Mouse (Mus musculus): ENCODE results near the gene Cacna2d3. TPM values are rescaled to one million over a fixed set of nuclear protein-coding genes. Genes with fewer than 3 reads are reported as not detected.

The Cacna2d3 gene
- polyA plus RNA-seq, 1 experiment from 2014 or later: 1.1 TPM

DNA sequence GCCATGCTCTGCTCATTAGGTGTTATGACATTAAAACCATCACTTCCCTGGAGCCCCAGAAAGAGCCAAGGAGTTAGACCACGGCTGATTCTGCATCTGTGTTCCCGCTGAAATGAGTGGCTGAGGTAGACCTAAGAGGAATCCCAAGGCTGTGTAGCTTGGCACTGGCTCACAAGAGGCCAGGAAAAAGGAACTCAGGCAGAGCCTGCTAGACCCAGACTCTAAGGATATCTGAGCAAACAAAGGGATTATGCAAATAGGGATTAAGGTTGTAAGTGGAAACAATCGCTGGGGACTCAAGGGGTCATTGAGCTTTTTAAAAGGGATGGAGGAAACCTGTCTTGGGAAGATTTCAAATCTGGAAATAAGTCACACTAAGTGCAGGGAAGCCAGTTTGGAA lies 766.5 kb downstream of the Cacna2d3 start:
- Histone ChIP-seq H3K27ac (no peak overlapping the region), H3K9me3 (no peaks in the 10 kb centered on the region), H3K4me1 (peaks cover 26% of the 10 kb centered on the region), H3K4me3 (no peak overlapping the region), H3K27me3 (ENCODE audit: insufficient read depth, poor library complexity, severe bottlenecking) (peaks cover 12% of the 10 kb centered on the region; the same call in 1 of the 2 replicates), H3K36me3 (no peaks in the 10 kb centered on the region)
- 5% methylated on average over 3 of the region's 3 CpGs for WGBS
- no peak for DNase-seq (ENCODE audit: low spot score)

DNA sequence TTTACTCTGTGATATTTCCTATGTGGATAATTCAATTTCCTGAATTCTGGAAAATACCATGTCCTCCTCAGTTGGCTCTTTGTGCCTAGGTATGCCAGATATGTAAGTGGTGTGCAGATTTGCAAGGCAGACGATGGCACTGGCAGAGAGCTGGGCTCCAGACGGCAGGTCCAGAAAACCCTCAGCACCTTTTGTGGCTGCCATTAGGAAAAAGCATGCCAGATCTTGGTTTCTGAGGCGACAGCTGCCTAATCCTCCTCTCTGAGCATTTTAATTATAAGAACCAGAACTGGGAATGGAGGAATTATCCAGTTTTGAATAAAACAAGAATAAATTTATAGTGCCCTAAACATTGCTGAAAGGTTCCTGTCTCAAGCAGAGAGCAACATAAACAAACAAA lies 767.1 kb downstream of the Cacna2d3 start:
- Histone ChIP-seq H3K27me3 (ENCODE audit: insufficient read depth, poor library complexity, severe bottlenecking) (peaks cover 12% of the 10 kb centered on the region; the same call in 1 of the 2 replicates), H3K36me3 (no peaks in the 10 kb centered on the region), H3K9me3 (no peaks in the 10 kb centered on the region), H3K4me1 (peaks cover 26% of the 10 kb centered on the region), H3K27ac (no peak overlapping the region), H3K4me3 (no peak overlapping the region)
- 40% methylated on average over 3 of the region's 3 CpGs for WGBS
- DNase-seq (ENCODE audit: low spot score): no peak

DNA sequence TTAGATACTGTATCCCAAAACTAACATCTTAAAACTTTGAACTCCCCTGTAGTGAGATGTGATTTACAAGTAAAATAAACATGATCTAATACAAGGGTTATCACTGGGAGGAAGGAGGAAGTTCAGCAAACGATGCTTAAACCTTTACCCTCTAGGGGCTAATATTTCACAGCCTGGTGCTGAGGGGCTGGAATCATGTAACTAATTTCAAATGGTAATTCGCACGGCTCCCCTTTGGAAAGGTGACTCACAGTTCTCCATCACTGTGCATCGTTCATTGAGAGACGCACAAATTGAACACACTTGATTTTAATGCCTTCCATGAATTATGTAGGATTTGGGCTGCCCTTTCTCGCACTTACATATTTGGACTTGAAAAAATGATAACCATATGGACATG lies 767.6 kb downstream of the Cacna2d3 start:
- 63% methylated on average over 6 of the region's 6 CpGs for WGBS
- Histone ChIP-seq H3K27me3 (ENCODE audit: insufficient read depth, poor library complexity, severe bottlenecking) (peaks cover 12% of the 10 kb centered on the region; the same call in 1 of the 2 replicates), H3K27ac (no peak overlapping the region), H3K9me3 (no peaks in the 10 kb centered on the region), H3K4me3 (no peak overlapping the region), H3K36me3 (no peaks in the 10 kb centered on the region), H3K4me1 (peaks cover 25% of the 10 kb centered on the region)
- DNase-seq (ENCODE audit: low spot score): no peak

DNA sequence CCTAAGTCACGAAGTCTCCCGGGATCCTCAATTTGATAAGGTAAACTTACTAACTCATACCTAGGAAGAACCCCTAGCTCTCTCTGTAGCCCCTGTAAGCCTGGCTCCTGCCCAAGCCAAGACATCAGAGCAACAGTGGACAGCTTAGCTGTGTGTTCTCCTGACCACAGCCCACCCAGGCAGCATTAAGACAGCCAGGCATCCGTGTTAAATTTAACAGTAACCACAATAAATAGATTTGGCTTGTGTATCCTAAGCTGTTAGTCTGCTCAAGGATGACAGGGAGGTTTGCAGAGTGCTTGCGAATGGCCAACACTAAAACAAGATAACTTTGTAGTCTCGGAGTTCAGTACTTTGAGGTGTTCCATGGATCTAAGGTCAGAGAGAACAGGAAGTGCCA lies 768.3 kb downstream of the Cacna2d3 start:
- no peak for DNase-seq (ENCODE audit: low spot score)
- Histone ChIP-seq H3K4me3 (no peak overlapping the region), H3K27me3 (ENCODE audit: insufficient read depth, poor library complexity, severe bottlenecking) (peaks cover 12% of the 10 kb centered on the region; the same call in 1 of the 2 replicates), H3K27ac (no peak overlapping the region), H3K36me3 (no peaks in the 10 kb centered on the region), H3K9me3 (no peaks in the 10 kb centered on the region), H3K4me1 (peaks cover 18% of the 10 kb centered on the region)
- WGBS: 21% methylated on average over 5 of the region's 5 CpGs

DNA sequence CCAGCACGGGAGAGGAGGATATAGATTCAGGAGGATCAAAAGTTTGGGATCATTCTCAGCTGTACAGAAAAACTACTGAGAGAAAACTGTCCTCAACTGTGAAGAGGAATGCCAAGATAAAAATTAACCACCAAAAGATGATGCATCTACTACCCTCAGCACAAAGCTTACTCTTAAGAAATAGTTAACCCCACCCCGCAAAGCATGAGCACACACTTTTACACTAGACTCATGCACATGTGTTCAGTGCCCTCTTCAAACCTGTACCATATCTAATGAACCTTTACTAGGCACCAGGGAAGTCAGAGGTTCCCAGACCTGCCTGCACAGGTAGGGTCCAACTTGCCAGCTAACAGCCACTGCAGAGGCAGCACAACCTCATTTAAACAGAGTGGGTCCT lies 771.2 kb downstream of the Cacna2d3 start:
- Histone ChIP-seq H3K4me3 (no peak overlapping the region), H3K36me3 (no peaks in the 10 kb centered on the region), H3K9me3 (no peaks in the 10 kb centered on the region), H3K27me3 (ENCODE audit: insufficient read depth, poor library complexity, severe bottlenecking) (no peaks in the 10 kb centered on the region), H3K4me1 (peaks cover 14% of the 10 kb centered on the region; the same call in 1 of the 2 replicates), H3K27ac (no peak overlapping the region)
- DNase-seq (ENCODE audit: low spot score): no peak
- WGBS: 85% methylated on average over 2 of the region's 2 CpGs

DNA sequence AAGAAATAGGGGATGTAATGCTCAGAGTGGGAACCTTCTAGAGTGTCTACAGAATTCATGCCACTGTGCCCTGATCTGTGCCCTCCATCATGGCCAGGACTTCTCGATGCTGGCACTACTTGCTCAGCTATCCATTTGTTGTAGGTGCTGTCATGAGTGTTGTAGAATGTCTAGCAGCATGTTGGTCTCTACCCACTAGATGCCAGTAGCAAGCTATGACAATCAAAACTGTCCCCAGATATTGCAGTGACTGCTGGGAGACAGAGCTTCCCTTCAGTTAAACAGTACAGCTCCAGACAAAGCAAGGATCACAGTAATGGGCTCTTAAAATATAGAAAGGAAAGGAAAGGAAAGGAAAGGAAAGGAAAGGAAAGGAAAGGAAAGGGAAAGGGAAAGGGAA lies 771.9 kb downstream of the Cacna2d3 start:
- H3K4me3 ChIP-seq: no peak overlapping the region
- H3K36me3 ChIP-seq: no peaks in the 10 kb centered on the region
- peaks cover 14% of the 10 kb centered on the region; the same call in 1 of the 2 replicates for H3K4me1 ChIP-seq
- no peaks in the 10 kb centered on the region for H3K27me3 ChIP-seq (ENCODE audit: insufficient read depth, poor library complexity, severe bottlenecking)
- DNase-seq (ENCODE audit: low spot score): no peak
- H3K27ac ChIP-seq: no peak overlapping the region
- no peaks in the 10 kb centered on the region for H3K9me3 ChIP-seq
- WGBS: 77% methylated on average over 1 of the region's 1 CpGs

DNA sequence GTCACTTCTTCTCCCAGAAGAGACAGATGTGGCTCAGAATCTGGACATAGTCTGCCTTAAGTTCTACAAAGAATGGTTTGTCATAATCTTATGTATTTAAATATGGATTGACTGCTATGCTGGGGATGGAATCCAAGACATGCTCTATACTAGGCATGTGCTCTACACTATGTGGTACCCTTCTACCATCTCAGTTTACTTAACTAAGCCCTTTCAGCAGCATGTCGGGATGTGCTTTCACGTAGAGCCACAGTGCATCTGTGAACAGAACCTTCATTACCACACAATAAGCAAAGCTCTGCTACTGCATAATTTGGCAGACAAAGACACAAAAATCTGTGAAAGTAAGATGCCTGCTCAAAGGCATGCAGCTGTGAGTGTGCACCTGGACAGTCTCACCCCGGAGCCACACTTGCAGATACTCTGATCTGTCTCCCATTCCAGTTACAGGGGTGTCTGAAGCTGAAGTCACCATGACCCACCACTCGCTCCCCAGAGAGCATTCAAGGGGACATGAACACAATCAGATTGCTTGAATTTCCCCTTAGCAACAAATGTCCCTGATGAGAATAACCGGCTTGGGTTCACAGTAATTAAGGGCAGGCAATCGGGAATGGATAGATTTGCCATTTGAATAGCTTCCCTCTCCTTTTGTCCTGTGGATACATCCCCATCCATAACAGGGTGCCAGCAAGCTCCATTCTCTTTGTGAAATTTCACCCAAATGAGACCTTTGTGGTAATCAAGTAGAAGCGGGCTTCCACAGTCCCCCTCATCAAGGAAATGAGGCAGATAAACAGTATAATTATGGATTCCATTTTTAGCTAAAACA lies 773.4 kb downstream of the Cacna2d3 start:
- WGBS: 77% methylated on average over 7 of the region's 7 CpGs
- no peaks in the 10 kb centered on the region for H3K9me3 ChIP-seq
- peaks cover 6% of the 10 kb centered on the region; the same call in 1 of the 2 replicates for H3K4me1 ChIP-seq
- H3K27ac ChIP-seq: no peak overlapping the region
- no peak overlapping the region for H3K4me3 ChIP-seq
- H3K27me3 ChIP-seq (ENCODE audit: insufficient read depth, poor library complexity, severe bottlenecking): no peaks in the 10 kb centered on the region
- no peak for DNase-seq (ENCODE audit: low spot score)
- H3K36me3 ChIP-seq: no peaks in the 10 kb centered on the region

DNA sequence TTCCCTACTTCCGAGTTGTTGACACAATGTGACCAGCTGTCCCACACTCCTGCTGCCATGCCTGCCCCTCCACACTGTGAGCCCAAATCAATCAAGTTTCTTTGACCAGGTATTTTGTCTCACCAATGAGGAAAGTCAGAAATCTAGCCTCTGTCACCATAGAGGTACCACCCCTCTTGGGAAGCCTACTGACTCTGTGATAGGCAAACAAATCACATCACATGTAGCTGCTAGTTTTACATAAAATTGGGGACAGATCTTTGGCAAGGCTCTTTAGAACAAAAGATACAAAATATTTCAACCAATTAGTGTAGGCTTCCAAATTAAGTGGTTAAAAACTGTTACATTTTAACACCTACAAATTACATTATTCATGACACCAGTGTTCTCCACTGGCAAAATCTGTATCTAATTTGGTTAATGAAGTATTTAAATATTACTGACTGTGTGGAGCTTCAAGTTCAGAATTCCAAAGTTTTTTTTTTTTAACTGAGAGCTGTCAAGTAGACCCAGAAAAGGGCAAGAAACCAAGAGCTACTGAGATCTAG lies 788.8 kb downstream of the Cacna2d3 start:
- no peaks in the 10 kb centered on the region for H3K9me3 ChIP-seq
- H3K27ac ChIP-seq: no peak overlapping the region
- H3K27me3 ChIP-seq (ENCODE audit: insufficient read depth, poor library complexity, severe bottlenecking): no peaks in the 10 kb centered on the region; the same call in 1 of the 2 replicates
- H3K4me1 ChIP-seq: no peaks in the 10 kb centered on the region
- 63% methylated on average over 1 of the region's 1 CpGs for WGBS
- H3K4me3 ChIP-seq: no peak overlapping the region
- DNase-seq (ENCODE audit: low spot score): no peak
- no peaks in the 10 kb centered on the region for H3K36me3 ChIP-seq

DNA sequence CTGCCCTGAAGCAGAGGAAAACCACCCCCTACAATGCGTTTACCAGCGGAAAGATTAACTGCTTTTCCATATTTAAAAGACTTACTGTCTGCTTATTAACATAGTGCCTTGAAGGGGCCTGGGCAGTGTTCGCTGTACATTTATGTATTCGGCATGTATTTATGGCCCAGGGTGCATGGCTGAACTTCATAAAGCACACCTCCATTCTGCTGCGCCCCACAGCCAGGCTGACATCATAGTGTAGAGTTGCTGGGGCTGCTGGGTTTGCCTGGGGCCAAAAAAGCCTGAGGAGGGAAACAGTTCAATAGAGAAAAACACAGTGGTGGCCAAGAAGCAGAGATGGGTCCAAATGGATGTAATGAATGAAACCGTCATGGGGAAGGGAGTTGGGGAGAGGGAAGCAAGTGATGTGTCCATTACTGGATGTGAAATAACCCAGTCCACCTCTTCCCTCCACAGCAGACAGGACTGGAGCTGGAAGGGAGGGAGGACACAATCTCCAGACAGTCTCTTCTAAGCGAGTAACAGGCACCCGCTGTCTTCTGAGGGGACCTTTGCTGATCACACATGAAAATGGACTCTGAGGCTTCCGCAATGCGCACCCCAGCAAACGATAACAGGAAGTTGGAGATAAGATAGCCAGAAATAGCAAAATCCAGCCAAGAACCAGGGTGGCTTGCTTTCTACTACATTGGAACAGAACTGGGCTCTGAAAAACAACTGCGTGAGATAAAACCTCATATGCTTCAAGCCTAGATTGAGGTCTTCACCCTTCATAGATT lies 798.3 kb downstream of the Cacna2d3 start:
- no peak for DNase-seq (ENCODE audit: low spot score)
- 51% methylated on average over 12 of the region's 12 CpGs for WGBS
- Histone ChIP-seq H3K27ac (no peak overlapping the region), H3K9me3 (no peaks in the 10 kb centered on the region), H3K4me3 (no peak overlapping the region), H3K4me1 (peaks cover 10% of the 10 kb centered on the region), H3K36me3 (no peaks in the 10 kb centered on the region), H3K27me3 (ENCODE audit: insufficient read depth, poor library complexity, severe bottlenecking) (no peaks in the 10 kb centered on the region)

DNA sequence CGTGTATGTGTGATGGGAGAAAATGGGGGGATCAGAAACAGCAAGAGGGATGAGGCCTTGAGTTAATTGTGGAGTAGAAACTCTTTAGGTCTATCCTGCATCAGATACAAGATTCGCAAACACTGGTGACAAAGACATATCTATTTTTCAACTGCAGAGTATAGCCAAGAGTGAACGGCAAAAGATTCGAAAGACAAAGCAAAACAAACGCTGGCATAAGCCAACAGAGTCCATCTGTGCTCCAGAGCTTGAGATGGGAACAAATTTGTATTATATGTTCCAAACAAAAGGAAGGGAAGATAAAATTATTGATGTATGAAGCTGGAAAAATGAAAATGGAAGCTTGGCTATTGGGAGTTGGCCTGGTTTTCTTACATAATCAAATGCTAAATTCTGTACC lies 802.8 kb downstream of the Cacna2d3 start:
- Histone ChIP-seq H3K27ac (no peak overlapping the region), H3K36me3 (no peaks in the 10 kb centered on the region), H3K27me3 (ENCODE audit: insufficient read depth, poor library complexity, severe bottlenecking) (no peaks in the 10 kb centered on the region), H3K4me1 (peaks cover 9% of the 10 kb centered on the region), H3K9me3 (no peaks in the 10 kb centered on the region), H3K4me3 (no peak overlapping the region)
- 77% methylated on average over 5 of the region's 5 CpGs for WGBS
- DNase-seq (ENCODE audit: low spot score): no peak

DNA sequence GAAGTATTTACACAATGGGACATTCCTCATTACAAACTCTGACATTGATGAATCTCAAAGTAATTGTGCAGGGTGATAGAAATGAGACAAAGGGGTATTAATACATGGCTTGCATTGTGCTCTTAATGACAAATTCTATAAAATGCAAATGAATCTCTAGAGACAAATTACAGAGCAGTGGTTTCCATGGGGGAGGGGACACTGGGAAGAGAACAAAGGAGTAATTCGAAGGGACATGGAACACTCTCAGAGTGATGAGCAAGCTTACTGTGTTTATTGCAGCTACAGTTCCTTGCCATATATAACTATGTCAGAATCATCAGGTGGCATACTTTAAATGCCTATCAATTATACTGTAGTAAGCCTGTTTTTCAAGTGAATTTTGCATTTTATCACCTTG lies 806.7 kb downstream of the Cacna2d3 start:
- Histone ChIP-seq H3K27me3 (ENCODE audit: insufficient read depth, poor library complexity, severe bottlenecking) (no peaks in the 10 kb centered on the region), H3K36me3 (no peaks in the 10 kb centered on the region), H3K27ac (no peak overlapping the region), H3K4me3 (no peak overlapping the region), H3K4me1 (no peaks in the 10 kb centered on the region), H3K9me3 (no peaks in the 10 kb centered on the region)
- 69% methylated on average over 1 of the region's 1 CpGs for WGBS
- DNase-seq (ENCODE audit: low spot score): no peak

DNA sequence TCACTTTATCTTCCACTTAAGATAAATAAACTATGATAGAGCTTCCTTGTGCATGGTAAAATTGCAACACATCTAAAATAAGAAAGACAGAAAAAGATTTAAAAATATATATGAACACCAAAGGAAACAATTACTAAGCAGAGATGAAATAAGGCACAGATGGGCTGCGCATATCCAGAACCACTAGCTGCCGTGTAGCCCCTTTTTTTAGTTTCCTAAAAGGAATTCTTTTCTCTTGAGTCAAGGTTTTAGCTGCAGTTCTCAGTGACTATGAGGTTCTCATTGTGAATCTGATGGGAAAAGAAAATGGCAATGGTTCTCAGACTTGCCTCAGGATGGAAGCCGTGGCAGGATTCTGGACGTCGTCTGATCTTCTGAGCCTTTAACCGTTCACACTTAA lies 814.0 kb downstream of the Cacna2d3 start:
- no peak overlapping the region for H3K4me3 ChIP-seq
- 87% methylated on average over 6 of the region's 6 CpGs for WGBS

DNA sequence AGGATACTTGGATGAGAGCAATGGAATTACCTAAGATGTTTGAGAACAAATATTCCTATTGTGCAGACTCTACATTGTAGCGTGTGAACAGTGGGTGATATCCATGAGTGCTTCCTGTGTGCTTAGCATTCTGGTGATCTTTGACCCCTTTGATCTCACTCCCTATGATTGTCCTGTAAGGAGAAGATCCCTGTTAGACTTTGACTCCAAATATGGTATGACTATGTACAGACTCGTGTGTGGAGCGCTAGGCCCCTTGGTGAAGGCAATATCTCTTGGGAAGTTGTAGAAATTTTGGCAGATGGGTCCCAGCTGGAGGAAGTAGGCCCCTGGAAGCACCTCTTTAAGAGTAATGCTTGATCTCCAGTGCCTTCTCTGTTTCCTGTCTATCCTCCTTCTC lies 829.1 kb downstream of the Cacna2d3 start:
- Histone ChIP-seq H3K4me3 (no peak overlapping the region), H3K27ac (no peak overlapping the region), H3K36me3 (no peaks in the 10 kb centered on the region), H3K27me3 (ENCODE audit: insufficient read depth, poor library complexity, severe bottlenecking) (no peaks in the 10 kb centered on the region), H3K4me1 (no peaks in the 10 kb centered on the region), H3K9me3 (no peaks in the 10 kb centered on the region)
- no peak for DNase-seq (ENCODE audit: low spot score)
- 62% methylated on average over 3 of the region's 3 CpGs for WGBS

More for the DNA sequence above, 814.0 kb downstream of the Cacna2d3 start:
- Histone ChIP-seq H3K27ac (no peak overlapping the region), H3K9me3 (no peaks in the 10 kb centered on the region), H3K27me3 (ENCODE audit: insufficient read depth, poor library complexity, severe bottlenecking) (no peaks in the 10 kb centered on the region), H3K4me1 (no peaks in the 10 kb centered on the region), H3K36me3 (no peaks in the 10 kb centered on the region)
- no peak for DNase-seq (ENCODE audit: low spot score)

Data from heart, embryonic 10.5 days (tissue).